Mouse (Mus musculus) myocyte (in vitro differentiated cells): ENCODE measurements around the gene Uqcc1.

ENCODE experiments used
- CEBPB ChIP-seq: IDR thresholded peaks from 2 replicates; pipeline ENCODE4 v1.6.1; 2011; ENCODE audit warnings: mild to moderate bottlenecking, moderate library complexity; ENCODE audit not compliant: poor library complexity, insufficient read depth, severe bottlenecking
- E2F4 ChIP-seq: IDR thresholded peaks from one replicate; pipeline ENCODE4 v1.6.1; 2011; ENCODE audit warnings: mild to moderate bottlenecking, control low read depth, moderate library complexity; ENCODE audit not compliant: insufficient read depth
- MAX ChIP-seq: IDR thresholded peaks from one replicate; pipeline ENCODE4 v1.6.1; 2011; ENCODE audit warnings: low read depth, mild to moderate bottlenecking, control low read depth
- MYOD1 ChIP-seq, 3 experiments: IDR thresholded peaks; one replicate each; pipeline ENCODE4 v1.6.1; 2011; ENCODE audit warnings: control low read depth in 2 of 3, low read depth in 2 of 3, mild to moderate bottlenecking in 2 of 3, moderate library complexity in 1 of 3; ENCODE audit not compliant: insufficient read length in 2 of 3, control insufficient read depth in 1 of 3
- POLR2A ChIP-seq: IDR thresholded peaks from one replicate; pipeline ENCODE4 v1.6.1; 2011; ENCODE audit warnings: low read depth, mild to moderate bottlenecking, control low read depth, moderate library complexity; ENCODE audit not compliant: insufficient read length
- TCF12 ChIP-seq: IDR thresholded peaks from one replicate; pipeline ENCODE4 v1.6.1; 2011; ENCODE audit warnings: mild to moderate bottlenecking, control low read depth; ENCODE audit not compliant: poor library complexity, insufficient read depth, severe bottlenecking
- TCF3 ChIP-seq: IDR thresholded peaks from one replicate; pipeline ENCODE4 v1.6.1; 2011; ENCODE audit warnings: low read depth, control low read depth; ENCODE audit not compliant: insufficient read length
- USF1 ChIP-seq: IDR thresholded peaks from one replicate; pipeline ENCODE4 v1.6.1; 2011; ENCODE audit warnings: low read depth, mild to moderate bottlenecking, control low read depth, moderate library complexity

DNA sequence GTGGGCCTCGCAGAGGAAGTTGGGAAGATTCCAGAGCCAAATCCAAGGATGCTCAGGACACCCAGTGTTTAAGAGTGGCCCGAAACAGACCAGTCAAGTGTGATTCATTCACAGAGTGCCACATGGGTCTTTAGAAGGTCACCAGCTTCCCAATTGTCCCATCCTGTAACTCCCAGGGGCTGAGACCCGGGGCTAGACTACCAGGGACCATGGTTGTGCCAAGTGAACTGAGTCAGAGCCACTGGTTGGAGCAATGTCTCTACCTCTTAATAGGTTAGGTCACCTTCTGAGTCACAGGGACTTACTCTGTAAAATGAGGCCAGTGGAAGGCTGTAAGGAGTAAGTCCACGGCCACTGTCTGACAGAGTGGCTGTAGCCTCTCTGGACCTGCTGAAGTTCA is 91.1 kb downstream of the Uqcc1 start:
- TF ChIP-seq E2F4 (no peak), POLR2A (no peak), TCF12 (no peak), USF1 (no peak), MAX (no peak), TCF3 (no peak), MYOD1 (IDR thresholded peaks at IDR 0.05; ENCODE audit: control insufficient read depth in 1 of 3, insufficient read length in 2 of 3, low read depth in 2 of 3) (no peak), CEBPB (no peak)
